Mouse (Mus musculus): ENCODE measurements around the gene Ipo5.

Gene Ipo5

DNA sequence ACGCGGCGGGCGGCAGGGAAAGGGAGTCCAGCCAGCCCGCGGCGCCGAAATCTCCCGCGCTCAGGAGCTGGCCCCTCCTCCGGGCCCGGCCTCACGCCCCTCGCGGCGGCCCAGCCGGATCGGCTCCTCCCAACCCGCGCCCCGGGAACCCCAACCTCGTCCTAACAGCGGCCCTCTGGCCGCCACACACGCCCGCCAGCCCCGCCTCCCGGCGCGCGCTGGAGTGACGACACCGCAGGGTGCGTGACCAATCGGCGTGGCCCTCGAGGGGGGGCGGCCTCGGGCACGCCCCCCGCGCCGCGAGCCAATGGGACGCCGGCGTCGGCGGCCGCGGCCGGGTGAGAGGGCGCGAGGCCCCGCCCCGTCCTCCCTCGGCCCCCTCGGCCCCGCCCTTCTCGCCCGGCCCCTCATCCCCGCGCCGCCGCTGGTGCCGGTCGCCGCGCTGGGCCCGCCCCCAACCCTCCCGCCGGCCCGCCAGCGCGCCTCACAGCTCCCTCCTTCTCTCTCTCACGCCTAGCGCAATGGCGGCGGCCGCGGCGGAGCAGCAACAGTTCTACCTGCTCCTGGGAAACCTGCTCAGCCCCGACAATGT is at the start of gene Ipo5:
Gene Ipo5 (plus strand): TSS at position 492 of the 592 bp plus-strand sequence.
- peak; percentile 98 to 99 for DNase-seq

GRCm38 (mm10) chr14:120863205-120863604 is 47.8 kb upstream of the Ipo5 start:
- no peak for DNase-seq

GRCm38 (mm10) chr14:120864896-120865295 is 46.1 kb upstream of the Ipo5 start:
- DNase-seq: no peak

DNA sequence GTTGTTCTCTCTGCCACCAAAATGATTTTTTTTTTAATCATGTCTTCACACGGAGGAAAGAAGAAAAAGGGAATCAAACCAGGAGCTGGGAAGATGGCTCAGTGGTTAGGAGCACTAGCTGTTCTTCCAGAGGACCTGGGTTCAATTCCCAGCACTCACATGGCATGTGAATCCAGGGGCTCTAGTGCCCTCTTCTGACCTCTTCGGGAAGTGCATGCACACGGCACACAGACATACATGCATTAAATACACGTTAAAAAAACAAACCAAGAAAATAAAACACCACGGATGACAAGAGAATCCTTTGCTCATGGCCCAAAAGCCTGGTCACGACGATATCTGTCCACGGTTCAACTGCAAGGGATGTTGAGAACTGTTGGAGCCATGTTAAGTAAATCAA is 44.5 kb upstream of the Ipo5 start:
- DNase-seq: no peak

GRCm38 (mm10) chr14:120867121-120867520 is 43.9 kb upstream of the Ipo5 start:
- no peak for DNase-seq

- peak; percentile 83 to 86 for DNase-seq
These were observed 42.5 kb upstream of the Ipo5 start for GRCm38 (mm10) chr14:120868494-120868893.

DNA sequence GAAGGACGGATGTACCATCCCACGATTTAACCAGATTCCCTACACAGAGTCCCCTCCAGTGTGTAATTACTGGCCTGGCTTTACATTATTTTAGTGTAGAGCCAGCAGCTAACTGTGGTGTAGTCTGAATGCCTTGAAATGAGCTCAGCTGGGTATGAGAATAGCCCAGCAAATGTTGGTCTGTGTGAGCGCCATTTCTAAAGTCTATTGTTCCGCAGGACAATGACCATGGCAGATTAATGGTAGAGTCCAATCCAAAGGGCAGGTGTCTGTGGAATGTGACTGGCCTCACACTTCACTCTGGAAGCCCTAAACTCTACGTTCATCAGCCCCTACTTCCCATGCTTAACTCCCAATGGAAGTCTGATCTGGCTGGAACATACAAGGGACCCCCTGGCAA is 40.3 kb upstream of the Ipo5 start:
- no peak for DNase-seq

DNA sequence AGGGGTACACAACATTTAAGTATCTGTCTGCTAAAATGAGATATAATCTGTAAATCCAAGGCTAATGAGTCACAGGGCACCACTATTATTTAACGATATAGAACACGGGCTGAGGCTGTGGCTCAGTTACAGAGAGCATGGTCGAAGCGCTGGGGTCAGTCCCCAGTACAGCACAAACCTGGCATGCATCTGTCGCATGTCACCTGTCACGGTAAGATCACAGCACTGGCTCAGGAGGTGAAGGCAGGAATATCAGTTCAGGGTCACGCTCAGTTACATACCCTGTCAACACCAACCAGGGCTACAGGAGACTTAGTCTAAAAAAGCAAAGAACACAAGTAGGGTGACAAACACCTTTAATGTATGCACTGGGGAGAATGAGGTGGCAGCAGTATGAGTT is 36.6 kb upstream of the Ipo5 start:
- no peak for DNase-seq

GRCm38 (mm10) chr14:120875144-120875543 is 35.9 kb upstream of the Ipo5 start:
- peak; percentile 18 to 28 for DNase-seq

DNA sequence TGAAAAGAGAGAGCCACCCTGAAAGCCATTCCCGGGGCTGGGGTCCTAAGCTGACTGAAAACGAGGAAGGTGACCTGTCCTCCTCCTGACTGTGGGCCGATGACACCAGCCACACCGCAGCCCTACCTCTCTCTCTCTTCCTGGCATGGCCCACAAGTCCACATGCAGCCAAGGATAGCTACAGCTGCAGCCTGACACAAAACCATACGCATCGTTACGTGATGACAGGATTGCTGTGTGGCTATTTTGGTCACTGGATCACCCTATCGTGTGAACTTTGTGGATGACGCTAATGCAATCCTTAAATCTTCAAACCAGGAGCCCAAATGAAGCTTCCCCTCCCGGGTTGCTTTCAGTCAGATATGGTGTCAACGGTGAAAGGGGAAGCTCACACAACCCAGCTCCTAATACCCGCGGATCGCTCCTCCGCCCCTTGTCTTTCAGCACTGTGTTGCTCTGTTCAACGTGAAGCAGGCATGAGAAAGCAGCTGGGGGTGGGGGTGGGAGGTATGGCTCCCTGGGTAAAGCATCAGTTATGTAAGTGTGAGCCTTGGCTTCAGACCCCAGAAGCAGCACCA is 35.1 kb upstream of the Ipo5 start:
- DNase-seq: no peak

DNA sequence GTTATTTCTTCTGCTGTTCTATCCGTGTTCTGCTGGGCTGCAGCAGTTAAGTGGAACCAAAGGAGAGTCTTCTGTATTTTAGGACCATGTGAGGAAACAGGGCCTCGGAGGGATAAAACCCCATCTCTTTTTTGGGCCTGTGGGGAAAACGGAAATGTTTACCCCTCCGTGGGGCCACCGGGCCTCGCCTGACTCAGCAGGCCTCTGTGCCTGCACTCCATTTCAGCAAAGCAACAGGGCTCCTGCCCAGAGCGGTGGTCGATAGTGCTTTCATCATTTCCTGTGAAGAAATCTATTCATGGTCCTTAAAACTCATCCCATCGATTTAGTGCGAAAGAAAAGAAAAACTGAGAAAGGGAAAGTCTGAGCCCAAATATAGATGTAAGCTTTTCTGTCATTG is 33.9 kb upstream of the Ipo5 start:
- no peak for DNase-seq

GRCm38 (mm10) chr14:120879026-120879425 is 32.0 kb upstream of the Ipo5 start:
- no peak for DNase-seq

DNA sequence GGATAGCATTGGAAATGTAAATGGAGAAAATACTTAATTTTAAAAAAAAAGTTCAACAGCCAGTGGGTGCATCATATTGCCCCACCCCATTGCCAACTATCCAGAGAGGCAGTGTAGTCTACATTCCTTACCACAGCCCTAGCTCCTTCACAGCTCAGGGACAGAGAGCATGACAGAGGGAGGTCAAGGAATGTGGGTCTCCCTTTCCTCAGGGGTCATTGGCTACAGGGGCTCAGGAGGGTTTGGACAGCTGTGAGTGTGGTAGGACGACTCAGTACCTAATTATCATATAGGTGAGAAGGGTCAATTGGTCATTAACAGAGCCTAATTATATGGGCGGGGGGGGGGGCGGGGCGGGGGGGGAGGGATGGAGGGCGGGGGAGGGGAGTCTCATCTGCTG is 30.4 kb upstream of the Ipo5 start:
- no peak for DNase-seq

- DNase-seq: peak; percentile 48 to 50
These were observed 30.0 kb upstream of the Ipo5 start for GRCm38 (mm10) chr14:120881054-120881453.

- DNase-seq: no peak
These were observed 22.3 kb upstream of the Ipo5 start for GRCm38 (mm10) chr14:120888681-120889080.

DNA sequence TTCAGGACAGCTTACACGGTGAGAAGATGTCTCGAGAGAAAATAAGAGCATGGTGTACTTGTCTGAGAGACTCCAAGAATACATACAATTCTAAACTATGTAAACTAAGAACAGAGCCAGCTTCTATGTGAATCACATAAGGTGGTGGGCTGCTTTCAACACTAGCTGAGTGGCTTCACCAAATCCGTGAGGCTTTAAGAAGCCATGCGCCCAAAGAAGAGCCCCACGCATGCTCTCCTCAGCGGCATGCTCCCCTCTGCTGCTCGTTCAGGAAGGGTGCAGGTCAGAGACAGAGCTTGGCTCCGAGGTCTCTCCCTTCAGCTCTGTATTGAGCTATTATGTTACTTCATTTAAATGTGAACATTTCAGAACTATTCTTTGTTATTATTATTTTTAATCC is 18.7 kb upstream of the Ipo5 start:
- DNase-seq: no peak

DNA sequence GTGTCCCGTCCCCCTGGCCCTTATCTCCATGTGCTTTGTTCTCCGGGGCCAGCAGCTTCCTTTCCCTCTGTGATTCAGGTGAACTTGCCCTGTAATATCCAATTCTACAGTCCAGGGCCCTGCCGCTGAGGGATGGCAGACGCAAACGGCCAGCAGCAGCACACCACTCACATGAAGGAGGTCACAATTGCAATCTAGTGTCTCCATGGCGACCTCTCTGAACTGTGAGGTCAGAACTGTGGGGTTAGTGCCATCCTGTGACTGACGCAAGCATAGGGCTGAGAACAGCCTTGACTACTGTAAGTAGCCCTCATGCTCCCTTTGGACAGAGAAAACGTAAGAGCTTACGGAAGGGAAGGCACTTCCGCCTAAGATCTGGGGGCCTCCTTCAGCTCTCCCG is 14.4 kb upstream of the Ipo5 start:
- DNase-seq: no peak

DNA sequence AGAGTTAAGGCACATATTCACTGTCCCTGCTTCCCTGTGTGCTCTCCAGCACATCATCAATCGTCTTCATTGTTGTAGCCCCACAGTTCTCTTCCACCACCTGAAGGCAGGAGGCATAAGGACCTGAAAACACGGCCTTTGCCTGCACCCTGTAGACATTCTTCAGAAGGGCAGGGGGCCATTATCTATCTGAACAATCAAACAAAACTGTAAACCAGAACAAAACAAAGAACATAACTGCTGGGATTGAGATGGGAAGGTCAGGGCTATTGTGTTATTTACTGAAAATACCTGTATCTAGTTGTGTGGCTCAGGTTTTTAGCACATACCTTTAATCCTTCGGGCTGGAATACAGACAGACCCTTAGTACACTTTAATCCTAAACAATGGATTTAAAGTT is 12.1 kb upstream of the Ipo5 start:
- DNase-seq: no peak

DNA sequence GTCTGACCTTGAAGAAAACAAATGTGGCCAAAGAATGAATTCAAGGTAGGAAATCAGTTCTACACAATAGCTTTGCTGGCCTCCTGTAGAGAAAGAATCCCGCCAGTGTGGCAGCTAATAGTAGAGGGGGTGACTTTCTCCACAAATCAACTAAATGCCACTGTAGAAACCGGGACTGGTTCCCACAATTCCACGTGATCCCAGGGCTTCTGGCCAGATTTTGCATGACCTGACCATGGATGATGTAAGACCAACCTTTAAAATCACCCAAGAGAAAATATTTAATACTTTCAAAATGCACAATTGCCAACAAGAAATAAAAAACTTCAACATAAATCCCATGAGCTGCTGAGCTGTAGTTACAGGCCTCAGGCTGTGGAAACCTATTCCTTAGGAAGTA is 1.6 kb upstream of the Ipo5 start:
- DNase-seq: peak; percentile 49 to 54

GRCm38 (mm10) chr14:120910320-120910719 is 704 bp upstream of the Ipo5 start:
- DNase-seq: no peak

DNA sequence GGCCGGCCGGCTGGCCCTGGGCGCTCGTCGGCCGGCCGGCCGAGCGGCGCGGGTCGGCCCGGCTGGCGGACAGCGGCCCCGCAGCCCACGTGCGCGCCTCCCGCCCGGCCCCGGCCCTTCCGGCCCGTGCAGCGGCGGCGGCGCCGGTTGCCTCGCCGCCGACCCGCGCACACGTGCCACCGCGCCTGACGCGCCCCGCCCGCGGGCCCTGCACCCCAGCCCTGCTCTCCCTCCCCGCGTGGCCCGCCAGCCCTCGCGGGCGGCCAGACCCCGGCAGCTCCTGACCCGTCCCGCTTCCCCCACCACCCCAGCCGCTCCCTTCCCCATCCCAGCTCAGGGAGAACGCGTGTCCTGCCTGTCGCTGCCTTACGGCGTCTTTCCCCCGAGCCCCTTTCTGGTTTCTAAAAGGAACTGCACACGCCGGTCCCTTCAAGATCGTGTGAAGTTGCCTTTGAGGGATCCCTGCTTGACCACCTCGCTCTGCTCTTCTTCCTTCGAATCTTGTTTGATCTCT is 421 bp downstream of the Ipo5 start:
- DNase-seq: peak; percentile 68 to 70

DNA sequence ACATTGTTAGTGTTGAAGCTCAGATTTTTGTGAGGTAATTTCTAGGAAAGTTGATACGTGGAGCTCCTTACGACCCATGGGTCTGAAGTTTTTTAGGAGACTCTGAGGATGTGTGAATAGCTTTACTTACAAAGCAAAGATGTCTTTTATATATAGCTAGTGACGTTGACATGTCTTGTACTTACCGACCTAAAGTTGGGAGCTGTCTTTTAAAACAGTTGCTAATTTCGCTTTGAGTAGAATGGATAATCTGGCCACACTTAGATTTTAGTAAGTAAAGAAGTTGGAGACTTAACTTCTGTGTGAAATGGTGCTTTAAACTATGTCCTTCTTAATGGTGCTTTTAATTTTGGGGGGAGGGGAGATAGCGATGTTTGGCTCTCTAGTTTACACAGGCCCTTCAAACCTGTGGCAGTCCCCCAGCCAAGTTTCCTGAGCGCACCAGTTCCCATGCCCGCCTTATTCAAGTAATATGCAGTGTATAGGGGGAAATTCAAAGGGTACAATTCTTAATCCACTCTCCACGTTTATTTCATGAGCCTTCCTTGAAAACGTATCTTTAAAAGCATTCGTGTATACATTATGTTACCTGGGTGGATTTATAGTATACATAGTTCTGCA is 1.2 kb downstream of the Ipo5 start:
- no peak for DNase-seq

DNA sequence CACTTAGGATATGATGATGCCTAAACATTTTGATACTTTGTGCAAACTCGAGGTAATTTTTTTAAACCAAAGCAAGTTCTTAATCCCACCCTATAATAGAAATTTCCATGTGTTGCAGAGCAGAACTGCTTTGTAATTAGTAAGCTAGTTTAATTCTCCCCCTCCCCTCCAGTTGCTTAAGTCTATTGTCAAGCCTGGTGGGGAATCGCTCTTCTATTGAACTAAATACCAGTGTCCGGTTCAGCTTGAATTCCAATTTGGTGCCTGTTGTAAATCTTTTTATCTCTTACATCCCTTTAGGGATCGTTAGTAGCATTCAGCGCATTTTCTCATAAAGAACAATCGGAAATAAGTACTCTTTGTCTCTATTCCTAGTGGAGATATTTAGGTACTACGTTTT is 1.9 kb downstream of the Ipo5 start:
- no peak for DNase-seq

- DNase-seq: no peak
These were observed 10.8 kb downstream of the Ipo5 start for GRCm38 (mm10) chr14:120921805-120922204.

Data from cerebellum, postnatal 10 days (tissue).